Mouse (Mus musculus) spleen, adult 12 weeks (tissue): ENCODE measurements around the gene Nedd4.
"Not testable (repeated sequence)": the region's sequence is repeated elsewhere in the genome, so short reads cannot be mapped to it uniquely, and the experiment has no call there.

ENCODE experiments used
- DNase-seq: peaks from one replicate; pipeline ENCODE4 v3.0.0; 2022; ENCODE audit warnings: low spot score

The Nedd4 gene

GRCm38 (mm10) chr9:72661895-72662661, at the start of gene Nedd4:
TSS of gene Nedd4 (plus strand) at chr9:72662346.
- DNase-seq: peak; percentile 75

DNA sequence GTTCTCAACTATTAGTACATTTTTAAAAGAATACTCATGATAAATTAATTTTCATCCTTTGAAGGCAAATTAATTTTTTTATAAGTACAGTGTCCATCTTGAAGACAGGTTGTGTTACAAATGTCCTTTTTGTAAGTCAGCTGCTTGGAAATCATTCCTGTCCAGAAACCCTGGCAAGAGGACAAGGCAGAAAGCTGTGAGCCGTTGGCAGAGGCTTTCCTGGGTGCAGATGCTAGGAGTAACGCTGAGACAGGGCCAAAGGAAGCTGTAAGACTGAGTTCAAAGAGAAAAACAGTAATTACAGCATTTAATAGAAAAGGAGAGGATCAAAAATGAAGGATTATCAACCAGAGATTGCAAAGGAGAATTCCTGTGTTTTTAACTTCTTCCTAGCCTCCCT, 48.3 kb upstream of the Nedd4 start:
- no peak for DNase-seq

GRCm38 (mm10) chr9:72614786-72615480, 47.2 kb upstream of the Nedd4 start:
- no peak for DNase-seq

DNA sequence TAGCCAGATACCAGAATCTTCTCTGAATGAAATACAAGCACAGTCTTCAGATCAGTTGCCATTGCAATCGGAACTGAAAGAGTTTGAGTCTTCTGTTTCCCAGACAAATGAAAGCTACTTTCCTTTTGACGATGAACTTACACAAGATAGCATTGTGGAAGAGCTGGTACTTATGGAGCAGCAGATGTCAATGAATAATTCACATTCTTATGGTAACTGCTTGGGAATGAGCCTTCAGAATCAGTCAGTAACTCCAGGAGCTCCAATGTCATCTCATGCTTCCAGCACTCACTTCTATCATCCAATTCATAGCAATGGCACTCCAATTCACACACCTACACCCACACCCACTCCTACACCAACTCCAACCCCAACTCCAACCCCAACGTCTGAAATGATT, 44.1 kb upstream of the Nedd4 start:
- DNase-seq: no peak

- DNase-seq: no peak
These were observed 38.5 kb upstream of the Nedd4 start for GRCm38 (mm10) chr9:72623605-72624004.

GRCm38 (mm10) chr9:72627598-72627997, 34.5 kb upstream of the Nedd4 start:
- no peak for DNase-seq

DNA sequence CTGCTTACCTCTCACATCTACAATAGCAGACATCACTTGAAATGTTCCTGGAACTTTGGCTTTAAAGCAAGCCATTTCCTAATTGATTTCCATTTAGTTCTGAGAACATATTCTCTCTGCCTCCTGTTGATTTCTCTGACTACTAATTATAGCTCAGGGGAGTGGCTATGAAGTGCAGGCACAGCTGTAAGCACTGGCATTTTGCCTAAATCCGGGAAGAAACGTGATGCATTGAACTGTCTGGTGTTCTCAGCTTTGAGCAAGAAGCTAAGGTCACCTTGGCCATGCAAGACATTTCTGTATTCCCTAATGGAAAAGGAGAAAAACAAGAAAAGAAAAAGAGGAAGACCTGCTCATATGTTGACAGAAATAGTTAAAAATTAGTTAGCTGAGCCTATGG, 33.6 kb upstream of the Nedd4 start:
- no peak for DNase-seq

- no peak for DNase-seq
These were observed 29.9 kb upstream of the Nedd4 start for GRCm38 (mm10) chr9:72632198-72632597.

- DNase-seq: no peak
These were observed 27.0 kb upstream of the Nedd4 start for GRCm38 (mm10) chr9:72635134-72635533.

GRCm38 (mm10) chr9:72636547-72636946, 25.6 kb upstream of the Nedd4 start:
- DNase-seq: no peak

DNA sequence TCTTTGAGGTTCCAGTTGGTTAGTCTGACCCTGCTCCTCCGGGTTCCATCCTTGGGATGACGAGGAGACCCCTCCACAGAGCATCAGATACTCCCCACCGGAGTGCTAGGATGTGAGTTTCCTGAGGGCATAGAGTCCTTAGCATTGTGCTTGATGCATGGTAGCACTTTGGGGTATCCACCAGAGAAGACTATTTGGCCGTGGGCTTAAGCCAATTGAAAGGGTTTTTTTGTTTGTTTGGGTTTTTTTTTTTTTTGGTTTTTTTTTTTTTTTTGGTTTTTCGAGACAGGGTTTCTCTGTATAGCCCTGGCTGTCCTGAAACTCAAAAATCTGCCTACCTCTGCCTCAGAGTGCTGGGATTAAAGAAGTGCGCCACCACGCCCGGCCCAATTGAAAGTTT, 24.9 kb upstream of the Nedd4 start:
- no peak for DNase-seq

- no peak for DNase-seq
These were observed 22.9 kb upstream of the Nedd4 start for GRCm38 (mm10) chr9:72638951-72639842.

GRCm38 (mm10) chr9:72639843-72640621, 22.1 kb upstream of the Nedd4 start:
- peak; percentile 33 for DNase-seq

GRCm38 (mm10) chr9:72640642-72641041, 21.5 kb upstream of the Nedd4 start:
- no peak for DNase-seq

DNA sequence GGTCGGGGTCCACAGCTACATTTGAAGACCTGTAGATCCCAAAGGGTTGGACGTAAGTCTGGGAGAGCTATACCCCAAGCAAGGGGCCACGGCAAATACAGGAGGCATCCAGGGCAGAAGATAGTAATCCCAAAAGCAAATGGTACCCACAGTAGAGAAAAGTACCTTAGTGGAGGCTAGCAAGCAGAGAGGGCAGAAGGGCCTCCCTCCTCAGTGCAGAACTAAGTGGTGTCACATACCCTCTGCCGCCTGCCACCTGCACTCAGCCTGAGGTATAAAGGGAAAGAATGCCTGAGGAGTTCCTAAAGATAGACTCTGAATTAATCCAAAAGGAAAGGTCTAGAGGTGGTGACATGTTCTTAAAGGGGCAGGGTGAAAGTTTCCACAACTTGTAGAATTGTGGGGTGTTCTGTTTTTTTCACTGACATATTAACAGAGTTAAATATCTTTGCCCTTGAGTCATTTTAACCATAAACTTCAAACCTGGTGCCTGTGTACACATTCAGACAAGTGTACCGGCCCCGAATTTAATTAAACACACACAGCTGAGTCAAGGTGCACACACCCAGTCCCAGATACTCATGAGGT, 21.0 kb upstream of the Nedd4 start:
- no peak for DNase-seq

DNA sequence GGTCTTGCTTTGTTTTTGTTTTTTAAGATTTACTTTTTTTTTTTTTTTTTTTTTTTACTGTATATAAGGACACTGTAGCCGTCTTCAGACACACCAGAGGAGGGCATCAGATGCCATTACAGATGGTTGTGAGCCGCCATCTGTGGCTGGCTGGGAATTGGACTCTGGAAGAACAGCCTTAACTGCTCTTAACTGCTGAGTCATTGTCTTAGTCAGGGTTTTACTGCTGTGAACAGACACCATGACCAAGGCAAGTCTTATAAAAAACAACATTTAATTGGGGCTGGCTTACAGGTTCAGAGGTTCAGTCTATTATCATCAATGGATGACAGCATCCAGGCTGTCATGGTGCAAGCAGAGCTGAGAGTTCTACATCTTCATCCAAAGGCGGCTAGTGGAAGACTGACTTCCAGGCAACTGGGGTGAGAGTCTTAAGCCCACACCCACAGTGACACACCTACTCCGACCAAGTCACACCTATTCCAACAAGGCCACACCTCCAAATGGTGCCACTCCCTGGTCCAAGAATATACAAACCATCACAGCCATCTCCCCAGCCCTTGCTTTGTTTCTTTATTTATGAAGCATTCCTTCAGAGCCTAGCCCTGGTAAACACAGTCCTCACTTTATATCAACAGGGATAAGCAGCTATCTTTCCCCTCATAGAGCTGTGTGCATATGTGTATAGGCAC, 19.2 kb upstream of the Nedd4 start:
- not testable (repeated sequence) for DNase-seq

- DNase-seq: no peak
These were observed 18.3 kb upstream of the Nedd4 start for GRCm38 (mm10) chr9:72643651-72644417.

DNA sequence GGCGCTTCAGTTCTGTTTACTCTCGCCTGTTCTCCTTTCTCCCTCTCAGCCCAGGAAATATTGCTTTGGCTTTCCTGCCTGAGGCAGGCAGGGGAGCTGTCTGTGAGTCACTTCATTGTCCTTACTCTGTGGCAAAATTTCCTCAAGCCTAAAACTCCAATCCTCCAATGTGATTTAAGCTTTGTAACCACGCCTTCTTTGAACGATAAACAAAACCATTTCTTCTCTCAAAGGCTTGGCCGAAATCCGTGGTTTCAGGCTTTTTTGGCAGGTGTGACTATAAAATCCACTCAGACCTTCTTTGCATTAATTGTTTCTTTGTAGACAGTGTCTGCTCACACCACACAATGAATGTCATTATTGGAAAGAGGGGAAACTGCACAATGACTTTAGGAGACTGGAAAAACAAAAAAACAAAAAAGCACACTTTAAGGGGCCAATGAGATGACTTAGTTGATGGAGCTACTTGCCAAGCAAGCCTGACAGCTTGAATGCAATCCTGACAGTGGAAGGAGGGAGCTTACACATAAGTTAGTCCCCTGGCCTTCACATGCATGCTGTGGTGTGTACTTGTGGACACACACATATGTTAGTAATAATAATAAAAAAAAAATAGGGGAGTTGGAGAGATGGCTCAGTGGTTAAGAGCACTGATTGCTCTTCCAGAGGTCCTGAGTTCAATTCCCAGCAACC, 17.6 kb upstream of the Nedd4 start:
- no peak for DNase-seq

- DNase-seq: no peak
These were observed 12.4 kb upstream of the Nedd4 start for GRCm38 (mm10) chr9:72649781-72650180.
